Mouse (Mus musculus) testis, adult 10 weeks (tissue): ENCODE data around the gene Usp17ld. TPM values are rescaled to one million over a fixed set of nuclear protein-coding genes. Genes with fewer than 3 reads are reported as not detected.

ENCODE experiments used
- polyA plus RNA-seq: library from polyadenylated mRNA; stranded (reverse); fragments of 350-450 nt; fragmentation: Illumina TruSeq; extraction: RNeasy Lipid Tissue Mini Kit (QIAGEN cat#74804); gene quantifications from one replicate; pipeline ENCODE4 v1.2.3, GENCODE M21; 2014; ENCODE audit warnings: low read depth, low replicate concordance

Gene Usp17ld
- polyA plus RNA-seq, result not detected

DNA sequence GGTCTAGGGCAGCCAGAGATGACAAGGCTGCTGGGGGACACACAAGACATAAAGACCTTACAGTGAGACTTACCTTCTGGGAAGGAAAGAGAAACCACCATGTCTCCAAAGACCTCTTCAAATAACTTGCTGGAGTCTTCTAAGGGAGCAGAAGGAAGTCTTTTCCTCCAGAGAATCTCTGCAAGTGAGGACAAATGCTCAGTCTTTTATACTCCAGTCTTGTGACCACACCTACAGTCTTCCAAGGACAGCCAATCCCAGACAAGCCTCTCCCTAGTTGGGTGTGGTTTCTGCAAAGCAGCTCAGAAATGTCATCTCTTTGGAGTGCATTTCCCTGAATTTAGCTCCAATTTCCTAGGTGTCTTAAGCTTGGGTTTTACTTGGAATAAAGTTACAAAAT, at the start of gene Usp17ld:
Gene Usp17ld, minus strand, starts transcription at position 101 of the 400 bp plus-strand sequence.

DNA sequence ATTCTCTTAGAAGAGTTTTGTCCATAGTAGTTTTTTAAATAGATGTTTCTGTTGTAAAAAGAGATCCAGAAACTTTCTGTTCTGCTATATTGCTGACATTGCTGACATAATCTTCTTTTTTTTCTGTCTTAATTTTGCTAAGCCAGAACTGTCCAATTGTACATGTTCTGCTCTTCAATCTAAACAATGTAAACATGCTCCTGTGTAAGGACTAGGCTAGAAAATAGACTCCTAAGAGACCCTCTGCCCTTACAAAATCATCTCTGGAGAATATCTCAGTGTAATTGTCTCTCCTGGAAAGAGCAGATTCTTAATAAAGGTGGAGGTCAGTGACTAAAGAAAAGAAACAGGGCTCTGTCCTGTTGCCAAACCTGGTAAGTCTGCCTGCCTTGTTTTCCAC, 35.6 kb downstream of the Usp17ld start, which contains the start of gene Olfr594:
Gene Olfr594, plus strand, starts transcription at position 301 of the 400 bp plus-strand sequence.

DNA sequence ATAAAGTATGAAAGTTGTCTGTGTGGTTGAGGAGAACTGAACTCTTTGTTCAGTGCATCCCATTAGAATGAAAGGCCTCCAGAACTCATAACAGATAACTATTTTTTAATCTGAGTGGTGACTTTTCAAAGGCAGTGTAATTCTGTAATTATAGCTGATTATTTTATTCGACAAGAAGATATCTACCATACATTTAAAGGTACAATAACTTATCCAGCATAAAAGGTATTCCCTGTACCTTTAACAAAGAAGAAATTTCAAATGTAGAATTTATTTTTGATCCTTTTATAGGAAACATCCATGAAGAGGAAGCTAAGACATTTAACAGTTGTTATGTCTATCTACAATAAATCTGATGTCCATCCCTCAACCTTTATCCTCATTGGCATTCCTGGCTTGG, 40.7 kb downstream of the Usp17ld start, which contains the start of gene Olfr593:
Gene Olfr593, plus strand, starts transcription at position 301 of the 400 bp plus-strand sequence.

Other genes with a start within 250 kb of the Usp17ld start
- gene Olfr582, start 214.5 kb downstream of the Usp17ld start, polyA plus RNA-seq, result not detected
- gene Olfr583, start 201.2 kb downstream of the Usp17ld start, polyA plus RNA-seq, result not detected
- not detected for gene Olfr584, start 170.6 kb downstream of the Usp17ld start, polyA plus RNA-seq
- gene Olfr585, start 154.8 kb downstream of the Usp17ld start, polyA plus RNA-seq, result not detected
- not detected for gene Olfr586, start 126.9 kb downstream of the Usp17ld start, polyA plus RNA-seq
- gene Olfr588-ps1, start 111.6 kb downstream of the Usp17ld start, polyA plus RNA-seq, result not detected
- not detected for gene Olfr589, start 96.1 kb downstream of the Usp17ld start, polyA plus RNA-seq
- not detected for gene Olfr591, start 74.2 kb downstream of the Usp17ld start, polyA plus RNA-seq
- not detected for gene Olfr592, start 67.7 kb downstream of the Usp17ld start, polyA plus RNA-seq
- gene Olfr593, start 40.6 kb downstream of the Usp17ld start, polyA plus RNA-seq, result not detected
- not detected for gene Olfr594, start 35.5 kb downstream of the Usp17ld start, polyA plus RNA-seq
- not detected for gene Olfr596, start 53.1 kb upstream of the Usp17ld start, polyA plus RNA-seq
- not detected for gene Olfr597, start 63.8 kb upstream of the Usp17ld start, polyA plus RNA-seq
- not detected for gene Olfr598, start 71.1 kb upstream of the Usp17ld start, polyA plus RNA-seq
- gene Olfr599, start 83.4 kb upstream of the Usp17ld start, polyA plus RNA-seq, result not detected
- not detected for gene Olfr600, start 97.2 kb upstream of the Usp17ld start, polyA plus RNA-seq
- gene Olfr601, start 110.2 kb upstream of the Usp17ld start, polyA plus RNA-seq, result not detected
- gene Olfr603, start 133.7 kb upstream of the Usp17ld start, polyA plus RNA-seq, result not detected
- gene Usp17lc, start 162.6 kb upstream of the Usp17ld start, polyA plus RNA-seq, result not detected
- not detected for gene Olfr605, start 192.9 kb upstream of the Usp17ld start, polyA plus RNA-seq
- not detected for gene Olfr606, start 196.5 kb upstream of the Usp17ld start, polyA plus RNA-seq
- gene Olfr607, start 211.6 kb upstream of the Usp17ld start, polyA plus RNA-seq, result not detected
- gene Olfr608, start 217.4 kb upstream of the Usp17ld start, polyA plus RNA-seq, result not detected
- not detected for gene Olfr609, start 245.6 kb upstream of the Usp17ld start, polyA plus RNA-seq